Mouse (Mus musculus): ENCODE results near the gene Vmn1r31. TPM values are rescaled to one million over a fixed set of nuclear protein-coding genes. Genes with fewer than 3 reads are reported as not detected.

Vmn1r31 gene
- total RNA-seq (2022): not detected

DNA sequence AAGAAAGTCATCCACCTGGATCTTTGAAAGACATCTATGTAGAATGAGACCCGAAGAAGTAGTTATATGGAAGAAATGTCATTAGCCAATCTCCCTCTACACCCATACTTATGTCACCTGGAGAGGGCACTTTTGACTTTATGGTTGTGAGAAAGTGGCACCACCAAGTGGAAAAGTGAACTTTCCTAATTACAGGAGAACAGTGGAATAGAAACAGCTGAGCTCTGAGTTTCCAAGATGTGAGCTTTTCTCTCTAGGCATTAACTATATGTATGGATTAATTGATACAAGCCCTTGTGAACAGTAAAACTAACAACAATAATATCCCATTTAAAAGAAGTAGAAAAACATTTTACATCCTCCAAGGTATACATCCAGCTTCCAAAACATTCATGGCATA, at the start of gene Vmn1r31:
Gene Vmn1r31 (minus strand): TSS at position 101 of the 400 bp plus-strand sequence.
- DNase-seq: no peak

DNA sequence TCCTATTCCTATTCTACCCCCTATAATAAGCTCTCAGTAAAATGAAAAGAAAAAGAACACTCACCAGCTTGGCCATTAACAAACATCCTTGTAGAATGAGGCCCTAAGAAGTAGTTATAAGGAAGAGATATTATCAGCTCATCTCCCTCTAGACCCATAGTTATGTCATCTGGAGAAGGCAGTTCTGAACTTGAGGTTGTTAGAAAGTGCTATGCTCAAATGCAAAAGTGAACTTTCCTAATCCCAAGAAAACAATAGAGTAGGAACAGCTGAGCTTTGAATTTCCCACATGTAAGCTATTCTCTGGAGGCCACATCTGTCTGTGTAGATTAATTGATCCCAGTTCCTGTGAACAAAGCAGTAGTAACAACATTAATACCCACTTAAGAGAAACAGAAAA, 31.8 kb downstream of the Vmn1r31 start, which contains the start of gene Vmn1r30:
Gene Vmn1r30 (minus strand): TSS at position 101 of the 400 bp plus-strand sequence.
- no peak for DNase-seq

Other genes starting within 250 kb of the Vmn1r31 start
- gene Vmn1r28, start 213.3 kb downstream of the Vmn1r31 start, total RNA-seq (2022): not detected
- gene Vmn1r29, start 173.8 kb downstream of the Vmn1r31 start, total RNA-seq (2022): not detected
- not detected for gene Vmn1r30, start 31.9 kb downstream of the Vmn1r31 start, total RNA-seq (2022)
- 10 to 100 TPM; 22.6 to 47.4 (median 31.8) TPM for gene Abcg2, start 109.2 kb upstream of the Vmn1r31 start, total RNA-seq (2022)